In genomic region chr16:50415406-50415805, GRCm38 (mm10) we compare ENCODE assay signal across 21 mouse cellular contexts. TPM values are rescaled to one million over a fixed set of nuclear protein-coding genes. Genes with fewer than 3 reads are reported as not detected.
DNase-seq lines count a peak whose midpoint lies in the region; ATAC-seq lines count a peak whose summit lies in the region.
"Had no signal": no experiment of that assay in that cellular context is flagged by ENCODE, and none has a peak within 500 bp of the region (broad histone marks: within the 10 kb centered on the region; RNA-seq: fewer than 3 reads in every experiment).

No protein-coding gene starts in this region.

- WGBS in forebrain, embryonic 10.5 days: 84% methylated on average over 8 of the region's 8 CpGs
- WGBS in forebrain, embryonic 15.5 days: 82% methylated on average over 8 of the region's 8 CpGs

- H3K27me3 ChIP-seq in forebrain, embryonic 10.5 days (ENCODE audit: poor library complexity, severe bottlenecking): no peaks in the 10 kb centered on the region
- no peaks in the 10 kb centered on the region for H3K27me3 ChIP-seq in forebrain, embryonic 15.5 days
- H3K27me3 ChIP-seq: embryonic facial prominence, embryonic 12.5 days; forebrain, embryonic 12.5 days; Patski had no signal

- no peaks in the 10 kb centered on the region for H3K4me1 ChIP-seq in forebrain, embryonic 10.5 days
- no peaks in the 10 kb centered on the region for H3K4me1 ChIP-seq in forebrain, embryonic 15.5 days
- H3K4me1 ChIP-seq: embryonic facial prominence, embryonic 12.5 days; forebrain, embryonic 12.5 days had no signal

- peak; percentile 79 for DNase-seq in A20 (ENCODE audit: low read depth, low spot score)
- DNase-seq in ES-CJ7 (ENCODE audit: low read depth, low spot score): peak; percentile 21
- DNase-seq in ZHBTc4 (ENCODE audit: low read depth, low spot score): peak; percentile 38
- no peak for DNase-seq in forebrain, embryonic 10.5 days (ENCODE audit: extremely low spot score, low spot score)
- DNase-seq in spleen, postnatal 14 days (ENCODE audit: low spot score in 2 of 2): no peak
- DNase-seq: adrenal gland, adult 8-10 months; adrenal gland, postnatal 14 days; adrenal gland, postnatal 36 days; cerebellum, adult 11-12 months; cerebellum, adult 2 months; cerebellum, adult 9-10 months; cerebellum, postnatal 10 days; cerebellum, postnatal 25 days; forebrain, postnatal 0 days had no signal

- no peak overlapping the region for H3K4me3 ChIP-seq in forebrain, embryonic 10.5 days
- no peak overlapping the region for H3K4me3 ChIP-seq in forebrain, embryonic 15.5 days
- H3K4me3 ChIP-seq: embryonic facial prominence, embryonic 10.5 days; embryonic facial prominence, embryonic 12.5 days; forebrain, embryonic 12.5 days had no signal

- no peak for ATAC-seq in forebrain, embryonic 15.5 days (replicated peaks)
- ATAC-seq: activated CD4-positive, CD25-positive, alpha-beta regulatory T cell, adult 4 months; forebrain, embryonic 14.5 days; forebrain, postnatal 0 days; Patski had no signal

- H3K27ac ChIP-seq in forebrain, embryonic 10.5 days: no peak overlapping the region
- H3K27ac ChIP-seq in forebrain, embryonic 15.5 days (replicated peaks): no peak overlapping the region
- H3K27ac ChIP-seq: embryonic facial prominence, embryonic 10.5 days; embryonic facial prominence, embryonic 12.5 days; forebrain, embryonic 12.5 days had no signal

- no peak overlapping the region for H3K9ac ChIP-seq in forebrain, embryonic 15.5 days (replicated peaks)
- H3K9ac ChIP-seq: embryonic facial prominence, embryonic 12.5 days; forebrain, embryonic 12.5 days; forebrain, postnatal 0 days had no signal

- H3K9me3 ChIP-seq in forebrain, embryonic 10.5 days: no peaks in the 10 kb centered on the region
- no peaks in the 10 kb centered on the region for H3K9me3 ChIP-seq in forebrain, embryonic 15.5 days
- H3K9me3 ChIP-seq: embryonic facial prominence, embryonic 10.5 days; embryonic facial prominence, embryonic 12.5 days; forebrain, embryonic 12.5 days had no signal

- peaks cover 22% of the 10 kb centered on the region for H3K36me3 ChIP-seq in forebrain, embryonic 10.5 days (replicated peaks)
- H3K36me3 ChIP-seq in forebrain, embryonic 15.5 days: no peaks in the 10 kb centered on the region
- H3K36me3 ChIP-seq: forebrain, embryonic 12.5 days had no signal

- H3K4me2 ChIP-seq in forebrain, embryonic 15.5 days (replicated peaks): no peak overlapping the region
- H3K4me2 ChIP-seq: embryonic facial prominence, embryonic 12.5 days; forebrain, embryonic 12.5 days had no signal

RNA-seq across cellular contexts. Expression of gene Bbx, which starts 16.8 kb away (rescaled TPM):
- 39.1 and 39.4 TPM in 2 replicates for polyA plus RNA-seq in forebrain, embryonic 10.5 days (2016; fragmentation: Nextera tagmentation; extraction: Ambion mirVana)
- 33.5 and 33.7 TPM in 2 replicates for polyA plus RNA-seq in forebrain, embryonic 15.5 days (2015; fragmentation: Nextera tagmentation; extraction: Ambion mirVana)

Comparison
In these comparisons a context has a peak if more than half of its experiments do, and no peak if none do; other contexts are left out.
1. DNase-seq: peak in A20 (single experiment), ES-CJ7 (single experiment) and ZHBTc4 (single experiment); none in forebrain, embryonic 10.5 days (single experiment) and spleen, postnatal 14 days (0 of 2).